In the genomic region with DNA sequence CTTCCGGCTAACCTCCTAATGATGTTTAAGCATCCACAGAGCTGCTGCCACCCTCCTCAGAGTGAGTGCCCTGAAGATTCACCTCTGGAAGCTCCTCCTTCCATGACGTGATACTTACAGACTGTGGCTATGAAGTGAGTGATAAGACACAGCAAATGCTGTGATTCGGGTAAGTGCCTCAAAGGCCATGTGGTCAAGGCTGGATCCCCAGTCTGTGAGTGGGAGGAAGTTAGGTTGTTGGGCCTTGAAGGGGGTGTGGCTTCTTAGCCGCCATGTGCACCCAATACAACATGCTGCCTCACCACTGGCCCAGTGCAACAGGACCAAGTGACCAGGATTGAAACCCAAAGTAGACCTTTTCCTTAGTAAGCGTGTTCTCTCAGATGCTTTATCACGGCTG, we compare ENCODE assay signal across 18 mouse cellular contexts.
DNase-seq lines count a peak whose midpoint lies in the region; ATAC-seq lines count a peak whose summit lies in the region.
"Had no signal": no experiment of that assay in that cellular context is flagged by ENCODE, and none has a peak within 500 bp of the region (broad histone marks: within the 10 kb centered on the region; RNA-seq: fewer than 3 reads in every experiment).

No protein-coding gene starts in this region.

- no peak overlapping the region for H3K9ac ChIP-seq in heart, embryonic 12.5 days
- H3K9ac ChIP-seq: liver, postnatal 0 days had no signal

- ATAC-seq in heart, embryonic 12.5 days (ENCODE audit: insufficient number of reproducible peaks, low FRiP score) = no peak
- peak; percentile 29; the same call in 1 of the 2 replicates for ATAC-seq in granulocyte monocyte progenitor cell, adult 5-6 weeks (replicated peaks; ENCODE audit: poor library complexity, severe bottlenecking)
- ATAC-seq in megakaryocyte-erythroid progenitor cell, adult 5-6 weeks (replicated peaks; ENCODE audit: low FRiP score, low TSS enrichment, poor library complexity, severe bottlenecking) = peak; percentile 36
- ATAC-seq: forebrain, embryonic 14.5 days; hindbrain, postnatal 0 days; liver, postnatal 0 days had no signal

- 51% methylated on average over 6 of the region's 6 CpGs for WGBS in heart, embryonic 12.5 days

- no peak overlapping the region for H3K4me3 ChIP-seq in heart, embryonic 12.5 days
- H3K4me3 ChIP-seq: left cerebral cortex, adult 2 months had no signal

- H3K4me1 ChIP-seq in heart, embryonic 12.5 days (replicated peaks) = peaks cover 91% of the 10 kb centered on the region

- no peaks in the 10 kb centered on the region for H3K27me3 ChIP-seq in heart, embryonic 12.5 days (replicated peaks)

- H3K9me3 ChIP-seq in heart, embryonic 12.5 days (replicated peaks) = no peaks in the 10 kb centered on the region

- no peak for DNase-seq in heart, postnatal 14 days
- peak; percentile 52 for DNase-seq in CD4-positive, CD25-positive, alpha-beta regulatory T cell, adult 2 months (ENCODE audit: low read depth, low spot score)
- DNase-seq in kidney, adult 18-20 months = no peak
- no peak for DNase-seq in kidney, postnatal 36 days
- DNase-seq: adrenal gland, postnatal 25 days; cerebellum, postnatal 14 days; gastrocnemius, postnatal 25 days; kidney, adult 11 months; layer of hippocampus, adult 9-11 months; liver, postnatal 0 days; thymus, adult 2 months had no signal

- H3K4me2 ChIP-seq in heart, embryonic 12.5 days = no peak overlapping the region
- H3K4me2 ChIP-seq: midbrain, embryonic 11.5 days had no signal

- peaks cover 5% of the 10 kb centered on the region; the same call in 1 of the 2 replicates for H3K36me3 ChIP-seq in heart, embryonic 12.5 days

- intact Hi-C loops in heart, postnatal 14 days (cut with DNase I) = no loop called here

- H3K27ac ChIP-seq in heart, embryonic 12.5 days (ENCODE audit: poor library complexity, severe bottlenecking) = 0 out of 2 replicates have a peak overlapping the region, but pooled peaks have one; percentile 6
- H3K27ac ChIP-seq: hindbrain, postnatal 0 days; left cerebral cortex, adult 2 months had no signal
